Mouse (Mus musculus) C2C12 (cell line): ENCODE results near the gene Trim12c.

Experiments used
- CEBPB ChIP-seq: IDR thresholded peaks from one replicate; pipeline ENCODE4 v1.6.1; 2011; ENCODE audit warnings: low read depth, mild to moderate bottlenecking, control low read depth, moderate library complexity
- CTCF ChIP-seq: IDR thresholded peaks from one replicate; pipeline ENCODE4 v1.5.1; 2011; ENCODE audit not compliant: control insufficient read depth, insufficient read depth, insufficient read length
- FOSL1 ChIP-seq: IDR thresholded peaks from one replicate; pipeline ENCODE4 v1.8.0; 2011; ENCODE audit warnings: mild to moderate bottlenecking, low read length; ENCODE audit not compliant: poor library complexity, insufficient read depth, severe bottlenecking
- MYOG ChIP-seq: IDR thresholded peaks from one replicate; pipeline ENCODE4 v1.6.1; 2011; ENCODE audit not compliant: control insufficient read depth, insufficient read length; ENCODE audit errors: extremely low read depth
- USF1 ChIP-seq: IDR thresholded peaks from one replicate; pipeline ENCODE4 v1.6.1; 2011; ENCODE audit warnings: low read depth, mild to moderate bottlenecking, control low read depth, moderate library complexity

GRCm38 (mm10) chr7:104353600-104353967 is 422 bp upstream of the Trim12c start:
- TF ChIP-seq CTCF = no peak
- no peak for TF ChIP-seq MYOG
- TF ChIP-seq USF1 = no peak
- TF ChIP-seq FOSL1 = no peak
- TF ChIP-seq CEBPB = no peak
